Mouse (Mus musculus) thymus, postnatal 4 days (tissue): Measurements from ENCODE around the gene 4933407L21Rik.

ENCODE experiments used
- DNase-seq: peaks from one replicate; pipeline ENCODE4 v3.0.0; 2021

Gene 4933407L21Rik

DNA sequence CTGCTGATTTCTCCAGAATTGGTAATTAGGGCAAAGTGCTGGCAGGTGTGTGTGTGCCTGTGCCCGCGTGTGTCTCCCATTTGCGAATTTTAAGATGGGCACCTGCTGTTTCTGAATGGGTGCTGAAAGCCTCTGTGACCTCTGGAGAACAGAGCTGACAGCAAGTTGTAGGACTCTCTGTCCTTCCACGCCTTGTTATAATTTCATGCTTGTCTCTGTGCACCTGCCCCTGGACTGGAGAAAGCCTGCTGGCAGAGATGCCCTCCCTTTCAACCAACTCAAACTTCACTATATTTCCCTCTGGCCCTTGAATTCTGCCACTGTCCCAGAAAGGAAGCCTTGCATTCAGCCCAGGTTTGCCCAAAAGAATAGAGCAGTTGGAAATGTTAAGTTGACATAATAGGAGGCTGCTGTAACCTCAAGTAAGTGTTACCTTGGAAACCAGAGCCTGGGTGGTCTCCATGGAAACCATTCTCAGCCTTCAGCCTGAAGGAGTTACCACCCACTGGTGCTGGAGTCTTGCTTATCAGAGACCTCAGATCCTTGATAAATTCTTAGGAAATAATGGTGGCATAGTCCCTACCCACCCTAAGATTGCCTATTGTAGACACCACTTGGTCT, 11.3 kb upstream of the 4933407L21Rik start:
- no peak for DNase-seq

DNA sequence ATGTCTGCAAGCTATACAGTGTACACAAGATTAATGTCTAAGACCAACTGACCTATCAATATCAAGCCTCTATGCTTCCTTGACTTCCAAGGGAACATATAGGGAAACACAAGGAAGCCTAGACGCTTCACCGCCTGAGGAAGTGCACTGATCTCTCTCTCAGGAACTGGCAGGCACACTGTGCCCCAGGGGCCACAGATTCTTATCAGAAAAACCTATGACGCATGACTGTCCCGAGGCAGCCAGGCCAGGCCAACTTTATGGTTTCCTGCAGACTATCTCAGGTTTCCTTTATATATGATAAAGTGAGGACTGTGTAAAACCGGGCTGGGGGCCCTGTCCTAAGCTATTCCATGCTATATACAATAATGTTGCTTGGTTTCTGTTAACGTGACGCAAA, 8.7 kb upstream of the 4933407L21Rik start:
- no peak for DNase-seq

DNA sequence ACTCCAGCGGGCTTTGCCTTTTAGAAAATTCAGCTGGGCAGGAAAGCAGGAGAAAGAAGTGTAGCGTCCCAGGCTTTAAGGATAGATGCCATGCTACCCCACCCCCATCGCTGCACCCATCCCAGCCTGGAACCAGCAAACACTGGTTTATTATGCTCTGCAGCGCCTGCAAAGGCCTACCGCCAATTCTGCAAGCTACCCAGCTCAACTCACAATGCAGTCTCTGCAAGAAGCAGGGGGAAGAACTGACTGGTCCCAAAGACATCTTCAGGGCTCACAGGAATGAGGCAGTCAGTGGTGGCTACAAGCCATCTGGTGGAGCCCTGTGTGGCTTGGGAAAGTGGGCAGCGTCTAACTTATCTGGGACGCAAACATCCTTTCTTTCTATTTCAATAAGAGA, 6.6 kb upstream of the 4933407L21Rik start:
- no peak for DNase-seq

DNA sequence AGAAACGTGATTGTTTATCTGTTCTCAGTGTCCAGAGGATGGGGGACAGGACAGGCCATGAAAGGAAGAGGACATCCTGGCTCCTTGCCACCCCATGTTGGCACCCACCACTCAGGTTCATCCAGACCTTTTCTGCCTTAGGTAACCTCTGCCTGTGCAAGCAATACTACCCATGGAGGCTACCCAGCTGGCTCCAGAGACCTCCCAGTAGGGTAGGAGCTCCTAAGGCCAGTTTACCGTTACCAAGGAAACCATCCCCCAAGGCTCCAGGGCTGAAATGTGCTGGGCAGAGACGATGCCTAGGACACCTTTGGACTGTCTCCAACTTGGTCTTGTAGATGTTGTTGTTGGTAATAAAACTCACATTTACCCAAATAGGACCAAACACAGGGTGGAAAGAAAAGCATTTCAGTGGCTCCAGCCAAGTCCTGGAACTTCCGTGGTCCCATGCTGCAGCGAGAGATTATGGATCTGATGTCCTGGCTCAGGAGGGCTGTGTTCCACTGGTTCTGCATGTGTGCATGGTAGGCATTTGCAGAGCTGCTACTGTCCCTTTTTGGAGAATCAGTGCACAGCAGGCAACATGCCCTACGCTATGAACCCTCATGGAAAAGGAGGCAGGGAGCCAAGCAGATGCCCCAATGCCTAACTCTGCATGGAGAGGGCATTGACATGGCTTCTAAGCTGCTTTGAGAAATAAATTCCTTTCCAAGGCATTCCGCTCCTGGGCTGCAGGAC, 6.0 kb upstream of the 4933407L21Rik start:
- DNase-seq, result no peak

DNA sequence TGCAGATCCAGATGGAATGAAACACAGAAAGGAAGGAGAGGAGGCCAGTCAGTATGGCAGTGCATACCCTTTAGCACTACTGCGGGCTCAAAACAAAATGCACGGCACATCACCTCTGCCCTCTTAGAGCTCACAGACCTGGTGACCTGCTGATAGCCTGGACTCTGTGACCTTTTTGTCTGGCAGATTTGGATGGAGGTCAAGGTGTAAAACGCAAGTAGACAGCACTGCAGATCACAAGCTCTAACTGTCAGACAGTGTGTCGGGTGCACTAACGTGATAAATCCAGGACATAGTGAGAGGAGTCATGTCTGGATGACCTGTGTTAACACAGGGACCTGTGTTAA, 5.4 kb upstream of the 4933407L21Rik start:
- DNase-seq, result no peak

DNA sequence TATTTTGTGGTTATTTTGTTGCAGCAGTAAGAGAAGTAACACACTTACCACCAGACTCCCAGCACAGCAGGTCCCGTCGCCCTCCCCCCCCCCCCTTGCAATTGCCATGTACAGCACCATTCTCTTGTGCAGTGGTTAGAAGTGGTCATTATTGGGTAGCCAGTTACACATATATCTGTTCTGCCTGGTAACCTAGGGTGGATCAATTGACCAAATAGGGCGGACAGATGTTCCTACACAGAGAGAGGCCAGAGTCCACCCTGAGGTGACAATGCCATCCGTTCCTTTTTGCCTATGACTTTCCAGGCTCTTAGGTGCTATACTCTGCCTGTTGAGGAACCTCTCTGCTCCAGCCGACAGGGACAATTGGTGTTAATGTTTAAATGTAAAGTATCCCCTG, 3.1 kb upstream of the 4933407L21Rik start:
- DNase-seq, result no peak

DNA sequence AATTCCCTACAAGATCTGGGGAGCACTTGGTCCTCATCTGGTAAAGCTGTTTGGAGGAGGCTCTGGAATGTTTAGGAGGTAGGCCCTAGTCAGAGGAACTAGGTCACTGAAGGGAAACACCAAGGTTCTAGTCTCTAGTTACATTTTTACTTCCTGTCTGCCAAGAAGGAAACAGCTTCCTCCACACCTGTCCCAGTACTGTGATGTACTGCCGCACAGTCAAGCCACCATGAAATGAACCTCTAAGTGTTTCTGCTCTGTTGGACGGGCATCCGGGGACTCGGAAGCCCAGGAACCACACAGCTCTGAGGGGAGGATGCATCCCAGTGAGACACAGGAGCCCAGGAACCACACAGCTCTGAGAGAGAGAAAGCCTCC, 394 bp downstream of the 4933407L21Rik start:
- peak; percentile 38 for DNase-seq

DNA sequence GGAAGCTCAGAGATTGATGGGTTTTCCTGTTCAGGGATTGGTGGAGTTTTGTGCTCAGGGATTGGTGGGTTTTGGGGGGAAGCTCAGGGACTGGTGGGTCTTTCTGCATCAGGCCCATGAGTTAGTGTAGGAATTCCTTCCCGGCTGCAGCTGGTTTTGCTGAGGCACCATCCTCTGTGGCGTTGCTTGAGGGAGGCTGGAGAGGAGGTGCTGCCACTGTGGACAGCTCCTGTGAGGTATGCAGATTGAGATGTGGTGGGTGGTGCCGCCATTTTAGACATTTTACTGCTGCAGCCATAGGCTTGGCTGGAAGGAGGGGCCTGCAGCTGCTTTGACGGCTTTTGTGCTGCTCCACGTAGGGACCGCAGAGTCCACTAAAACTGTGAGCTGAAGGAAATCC, 1.1 kb downstream of the 4933407L21Rik start:
- DNase-seq, result no peak

DNA sequence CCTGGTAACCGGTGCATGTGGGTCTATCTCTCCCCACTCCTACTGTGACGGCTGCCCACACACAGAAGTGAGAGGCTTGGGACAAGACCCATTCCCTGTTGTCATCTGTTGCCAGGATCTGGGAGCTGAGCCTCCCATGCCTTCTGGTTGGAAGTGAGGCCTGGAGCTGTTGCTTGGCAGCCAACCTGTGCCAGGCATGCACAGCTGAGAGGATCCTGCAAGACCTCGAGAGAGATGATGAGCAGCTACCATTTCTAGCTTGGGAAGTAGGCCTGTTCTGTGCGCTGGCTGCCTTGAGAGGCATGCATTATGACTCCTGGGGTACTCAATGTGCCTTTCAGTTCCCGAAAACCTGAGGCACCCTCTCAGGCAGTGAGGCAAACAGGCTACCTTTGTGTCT, 2.9 kb downstream of the 4933407L21Rik start:
- DNase-seq, result no peak

DNA sequence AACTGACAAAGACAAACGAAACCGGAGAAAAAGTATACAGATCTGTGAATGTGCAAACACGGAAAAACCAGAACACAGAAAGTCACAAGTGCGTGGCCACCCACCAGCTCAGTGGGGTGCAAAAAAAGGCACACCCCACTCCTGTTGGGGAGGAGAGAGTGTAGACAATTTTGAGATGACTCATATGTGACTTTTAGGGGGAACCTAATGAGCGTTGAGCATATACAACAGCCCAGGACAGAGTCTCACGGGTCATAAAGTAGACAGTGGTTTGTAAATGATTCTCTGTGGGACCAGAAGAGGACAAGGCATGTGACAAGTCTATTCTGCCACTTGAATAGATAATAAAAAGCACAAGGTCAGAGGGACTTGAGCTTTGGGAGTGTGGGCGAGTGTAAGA, 4.9 kb downstream of the 4933407L21Rik start:
- no peak for DNase-seq

DNA sequence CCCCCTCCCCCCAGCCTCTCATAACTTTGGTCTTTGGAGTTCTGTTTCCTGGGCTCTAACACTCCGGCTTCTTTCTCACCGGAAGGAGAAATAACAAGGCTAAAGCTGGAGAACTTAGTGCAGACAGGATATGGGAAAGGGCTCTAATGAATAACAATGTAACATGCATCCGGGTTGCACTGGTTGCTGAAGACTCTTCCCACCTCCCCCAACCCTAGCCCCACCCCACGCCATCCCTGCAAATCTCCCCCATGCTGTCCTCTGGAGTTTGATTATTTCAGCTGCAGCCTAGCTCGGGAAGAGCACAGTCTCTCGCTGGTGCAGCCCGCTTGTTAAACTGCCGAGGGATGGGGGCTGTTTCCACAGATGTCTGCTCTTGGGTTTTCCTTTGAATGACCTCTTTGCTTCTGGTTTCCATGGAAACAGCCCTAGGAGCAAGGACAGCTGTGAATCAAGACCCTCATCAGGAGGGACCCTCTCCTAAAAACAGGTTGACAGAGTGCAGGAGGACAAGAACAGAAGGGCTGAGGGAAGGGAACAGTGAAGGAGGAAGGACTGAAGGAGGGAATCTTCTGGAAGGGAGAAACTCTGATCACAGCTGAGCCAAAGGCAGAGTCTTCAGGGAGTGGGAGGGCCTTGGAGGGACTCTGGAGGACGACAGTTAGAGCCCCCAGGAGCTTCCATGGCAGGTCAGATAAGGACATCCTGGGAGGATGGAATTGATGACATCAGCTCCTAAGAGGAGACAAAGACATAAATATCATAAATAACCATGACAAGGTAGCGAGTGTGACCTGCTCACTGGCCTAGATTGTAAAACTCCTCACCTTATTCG, 5.6 kb downstream of the 4933407L21Rik start:
- no peak for DNase-seq

DNA sequence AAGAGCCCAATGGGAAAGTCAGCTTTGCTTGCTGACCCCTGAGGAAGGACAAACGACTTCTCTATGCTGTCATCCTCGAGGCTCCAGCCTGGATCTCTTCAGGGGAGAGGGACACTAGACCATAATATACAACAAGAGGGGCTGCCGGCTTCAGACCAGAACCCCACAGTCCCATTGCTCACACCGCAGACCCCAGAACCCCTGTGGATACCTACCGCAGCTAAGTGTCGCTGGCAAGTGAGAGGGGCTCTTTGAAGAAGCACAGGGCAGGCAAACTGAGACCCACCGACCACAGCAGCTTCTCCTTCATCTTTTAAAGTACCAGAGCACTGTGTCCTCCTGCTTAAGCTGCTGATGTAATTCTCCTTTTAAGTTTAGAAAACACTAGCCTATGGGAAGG, 6.3 kb downstream of the 4933407L21Rik start:
- DNase-seq, result no peak

DNA sequence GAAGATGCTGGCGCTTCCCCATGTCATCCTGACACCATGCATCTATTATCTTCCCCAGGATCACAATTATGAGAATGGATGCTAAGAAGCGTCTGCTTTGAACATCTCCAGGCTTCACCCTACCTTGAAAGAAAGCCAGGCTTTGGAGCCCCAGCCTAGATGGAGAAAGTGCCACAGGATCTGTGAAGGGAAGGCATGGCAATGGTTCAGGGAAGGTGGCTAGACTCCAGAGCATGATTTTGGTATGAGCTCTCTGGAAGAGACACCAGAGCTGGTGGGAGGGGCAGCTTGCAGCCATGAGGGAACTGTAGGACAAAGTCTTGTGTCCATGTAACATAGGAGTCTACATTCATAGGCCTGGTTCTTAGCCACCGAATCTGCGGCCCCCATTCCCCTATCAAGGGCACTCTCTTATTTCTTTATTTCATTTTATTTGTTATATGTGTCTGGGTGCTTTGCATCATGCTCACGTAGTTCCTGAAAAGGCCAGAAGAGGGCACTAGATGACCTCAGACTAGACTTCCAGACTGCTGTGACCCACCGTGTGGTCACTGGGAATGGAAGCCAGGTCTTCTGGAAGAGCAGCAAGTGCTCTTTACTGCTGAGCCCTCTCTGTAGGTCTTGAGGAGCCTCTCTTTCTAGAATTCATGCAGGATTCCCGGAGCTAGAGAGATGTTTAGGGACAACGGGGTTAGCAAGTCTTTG, 7.0 kb downstream of the 4933407L21Rik start:
- DNase-seq, result peak; percentile 83

DNA sequence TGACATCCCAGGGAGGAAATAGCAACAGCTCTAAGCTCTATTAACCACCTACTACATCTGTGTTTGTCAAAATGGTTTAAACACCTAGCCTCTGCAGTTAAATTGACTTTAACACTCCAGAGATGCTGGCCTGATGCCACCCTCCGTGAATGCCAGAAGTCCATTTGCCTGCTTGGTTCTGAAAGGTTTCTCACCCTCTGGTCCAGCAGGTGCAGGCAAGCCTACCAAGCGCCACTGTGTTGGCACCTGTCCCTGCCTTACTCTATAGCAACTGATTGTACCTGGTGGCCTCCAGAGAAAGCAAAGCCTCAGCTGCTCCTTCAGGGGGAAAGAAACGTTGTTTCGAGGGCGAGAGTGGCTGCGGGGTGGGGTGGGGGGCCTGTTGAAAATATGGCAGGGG, 8.0 kb downstream of the 4933407L21Rik start:
- no peak for DNase-seq

DNA sequence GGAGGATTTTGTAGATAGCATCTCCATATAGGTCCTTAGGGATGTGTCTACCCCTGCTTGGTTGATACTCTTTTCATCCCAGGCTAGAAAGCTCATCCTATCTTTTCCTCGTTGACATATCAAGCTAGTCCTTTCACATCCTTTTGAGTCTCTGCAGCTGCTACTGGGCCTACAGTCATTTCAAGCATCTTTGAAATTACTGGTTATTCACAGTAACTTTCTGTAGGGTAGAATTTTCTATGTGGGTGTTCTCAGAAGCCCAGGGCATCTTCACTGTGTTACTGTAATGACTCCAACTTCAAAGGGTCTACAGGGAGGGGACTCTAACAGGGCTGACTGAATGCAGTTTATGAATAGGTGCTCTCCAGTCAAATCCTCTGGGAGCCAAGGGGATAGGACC, 9.0 kb downstream of the 4933407L21Rik start:
- no peak for DNase-seq

DNA sequence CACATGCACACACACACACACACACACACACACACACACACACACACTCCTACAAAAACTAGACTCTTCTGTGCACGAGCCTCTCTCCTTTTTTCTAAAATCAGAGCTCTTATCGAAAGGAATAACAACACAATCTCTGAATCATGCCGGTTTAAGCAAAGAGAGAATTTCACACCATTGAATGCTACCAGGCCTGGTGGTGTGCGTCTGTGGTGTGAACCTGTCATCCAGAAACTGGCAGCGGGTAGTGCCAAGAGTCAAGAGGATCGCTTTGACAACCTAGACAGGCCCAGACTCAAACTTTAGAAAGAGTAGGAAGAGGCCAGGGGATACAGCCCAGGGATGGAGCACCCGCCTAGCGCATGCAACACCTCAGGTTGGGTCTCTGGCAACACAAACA, 14.0 kb downstream of the 4933407L21Rik start:
- DNase-seq, result no peak

DNA sequence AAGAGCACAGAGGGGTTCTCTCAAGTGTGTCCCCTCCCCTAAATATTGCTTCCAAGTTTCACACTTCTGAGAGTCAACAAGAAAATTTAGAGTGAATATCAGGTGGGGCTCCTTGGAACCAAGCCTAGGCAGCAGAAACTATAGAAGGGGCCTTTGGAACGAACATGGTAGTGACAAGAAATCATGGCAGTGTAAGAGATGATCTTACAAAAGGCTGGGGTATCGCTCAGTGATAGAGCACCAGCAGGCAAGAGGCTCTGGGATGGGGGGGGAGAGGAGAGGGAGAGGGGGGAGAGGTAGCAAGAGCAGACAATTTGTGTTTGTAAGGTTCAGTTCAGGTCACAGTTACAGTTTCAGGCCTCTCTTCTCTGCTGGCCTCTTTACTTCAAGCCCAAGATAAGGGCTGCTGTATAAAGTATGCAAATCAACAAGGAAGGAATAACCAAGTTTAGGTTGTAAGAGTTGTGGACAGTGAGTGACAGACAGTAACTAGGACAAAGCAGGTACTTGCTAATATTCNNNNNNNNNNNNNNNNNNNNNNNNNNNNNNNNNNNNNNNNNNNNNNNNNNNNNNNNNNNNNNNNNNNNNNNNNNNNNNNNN, 20.9 kb downstream of the 4933407L21Rik start:
- DNase-seq, result no peak

DNA sequence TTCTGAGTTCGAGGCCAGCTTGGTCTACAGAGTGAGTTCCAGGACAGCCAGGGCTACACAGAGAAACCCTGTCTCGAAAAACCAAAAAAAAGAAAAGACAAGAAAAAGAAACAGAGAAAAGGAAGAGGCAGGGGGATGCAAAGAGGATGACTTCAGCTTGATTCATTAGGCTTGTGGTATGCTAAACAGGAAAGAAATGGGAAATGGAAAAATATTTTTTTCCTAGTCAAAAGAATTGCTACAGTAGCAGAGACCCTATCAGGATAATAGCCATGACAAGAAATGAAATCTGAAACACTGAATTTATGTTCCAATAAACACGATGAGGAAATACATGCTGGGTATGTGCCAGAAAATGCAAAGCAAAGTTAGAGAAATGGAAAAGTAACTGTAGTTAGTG, 26.9 kb downstream of the 4933407L21Rik start:
- no peak for DNase-seq

DNA sequence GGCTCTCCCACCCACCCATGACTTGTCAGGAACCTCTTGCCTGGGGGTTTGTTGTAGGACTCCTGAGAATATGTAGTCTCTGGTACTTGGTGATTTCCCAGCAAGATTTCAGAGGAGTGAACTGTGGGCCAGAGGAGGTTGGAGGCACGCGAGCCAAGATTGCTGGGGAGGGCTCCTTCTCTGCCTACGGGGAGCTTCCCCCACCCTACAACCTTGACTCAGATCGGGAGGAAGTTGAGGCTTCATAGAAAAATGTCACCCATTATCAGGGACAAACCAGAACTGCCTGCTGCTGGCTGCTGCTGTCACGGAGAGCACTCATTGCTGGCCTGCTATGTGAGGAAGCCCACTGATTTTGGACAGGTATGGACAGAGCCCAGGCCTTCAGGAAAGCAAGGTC, 29.0 kb downstream of the 4933407L21Rik start:
- DNase-seq, result no peak

DNA sequence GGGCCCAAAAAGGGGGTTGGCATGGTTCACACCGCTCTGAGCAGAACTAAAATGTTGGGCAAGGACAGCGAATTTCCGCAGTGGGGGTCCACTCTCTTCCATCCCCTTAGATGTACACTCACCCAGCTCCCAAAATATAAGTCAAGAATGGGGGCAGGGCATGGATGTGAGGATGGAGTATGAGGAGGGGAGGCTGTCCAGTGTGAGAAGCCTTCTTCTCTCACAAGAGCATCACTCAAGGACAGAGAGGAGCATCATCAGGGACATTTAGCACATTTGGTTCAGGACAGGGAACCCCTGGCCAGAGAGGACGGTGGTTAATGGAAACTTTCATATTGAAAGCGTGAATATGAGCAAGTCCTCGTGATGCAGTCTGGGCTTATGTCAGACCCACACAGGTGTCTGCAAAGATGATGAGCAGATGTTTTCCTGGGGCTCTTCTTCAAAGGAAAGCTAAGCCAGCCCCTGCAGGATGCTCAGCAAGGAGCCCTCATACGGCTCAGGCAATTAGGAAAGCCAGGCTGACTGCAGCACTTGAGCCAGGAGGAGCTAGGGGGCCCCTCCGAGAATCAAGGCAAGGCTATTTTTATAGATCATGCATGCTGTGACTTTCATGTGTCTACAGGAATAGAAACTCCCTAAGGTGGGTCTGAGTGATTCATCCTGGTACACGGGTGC, 29.8 kb downstream of the 4933407L21Rik start:
- peak; percentile 43 for DNase-seq

DNA sequence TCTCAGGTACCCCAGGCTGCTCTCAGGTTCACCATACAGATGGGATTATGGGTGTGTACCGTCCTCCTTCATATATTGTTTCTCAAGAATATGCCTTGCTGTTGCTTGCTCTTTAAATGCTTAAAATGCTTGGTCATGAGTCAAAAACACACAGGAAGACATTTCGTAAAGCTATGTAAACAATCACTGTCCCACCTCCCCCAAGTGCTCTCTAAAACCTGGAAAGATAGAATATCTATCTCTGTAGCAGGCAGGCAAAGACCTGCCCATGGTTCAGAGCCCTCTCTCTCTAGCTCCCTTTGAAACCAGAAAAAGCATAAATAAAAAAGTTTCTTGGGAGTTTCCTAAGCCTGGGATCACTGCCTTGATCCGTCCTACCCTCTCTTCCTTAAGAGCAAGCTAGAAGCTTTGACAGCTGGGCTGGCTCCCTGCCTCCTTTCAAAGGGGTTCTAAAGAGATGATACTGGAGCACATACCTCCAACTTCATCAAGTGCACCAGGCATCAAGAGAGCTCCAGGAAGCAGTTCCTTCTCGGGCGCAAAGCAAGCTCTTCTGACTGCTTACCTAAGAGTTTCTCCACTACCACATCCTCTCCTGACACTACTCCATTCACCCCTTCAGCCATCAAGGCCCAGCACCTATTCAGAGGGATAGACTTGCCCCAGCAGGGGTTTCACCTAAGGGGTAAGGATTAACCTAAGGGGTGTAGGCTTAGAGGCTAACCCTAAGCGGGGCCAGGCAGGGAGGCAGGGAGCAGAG, 31.0 kb downstream of the 4933407L21Rik start:
- DNase-seq, result peak; percentile 42

DNA sequence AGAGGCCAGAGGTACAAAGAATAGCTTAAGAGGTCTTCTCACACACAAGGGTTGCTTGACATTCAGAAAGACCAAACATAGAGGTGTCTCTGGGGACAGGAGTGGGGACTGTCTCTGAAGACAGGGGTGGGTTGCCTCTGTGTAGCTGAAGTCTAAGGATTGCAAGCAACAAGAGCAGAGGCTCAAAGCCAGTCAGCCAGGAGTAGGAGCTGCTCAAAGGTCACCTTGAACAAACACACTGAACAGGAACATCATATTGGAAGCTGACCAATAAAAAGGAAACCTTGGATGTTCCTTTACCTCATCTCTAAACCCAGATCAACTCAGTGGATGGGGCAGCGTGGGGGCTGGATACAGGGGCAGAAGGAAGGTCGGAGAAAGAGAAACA, 31.6 kb downstream of the 4933407L21Rik start:
- DNase-seq, result no peak
